Mouse (Mus musculus) thymus, adult 2 months (tissue): ENCODE results near the gene Usp47. TPM values are rescaled to one million over a fixed set of nuclear protein-coding genes. Genes with fewer than 3 reads are reported as not detected.

ENCODE experiments used
- DNase-seq: peaks from one replicate; pipeline ENCODE4 v3.0.0; 2021
- H3K27ac ChIP-seq: fragments of 200-500 bp; 2 replicates; pipeline ENCODE4 v1.5.1; 2012; ENCODE audit warnings: low read length, control low read depth; ENCODE audit not compliant: control insufficient read depth, insufficient read depth
- H3K27me3 ChIP-seq: fragments of 200-500 bp; 2 replicates; pipeline ENCODE4 v1.6.1; 2012; ENCODE audit warnings: mild to moderate bottlenecking, low read length, moderate library complexity, mixed read lengths; ENCODE audit not compliant: control insufficient read depth, insufficient read depth
- H3K36me3 ChIP-seq: fragments of 200-500 bp; 2 replicates; pipeline ENCODE4 v1.6.1; 2012; ENCODE audit warnings: mild to moderate bottlenecking, low read length, moderate library complexity; ENCODE audit not compliant: control insufficient read depth, insufficient read depth
- H3K4me1 ChIP-seq: fragments of 200-500 bp; replicated peaks from 2 replicates; pipeline ENCODE4 v1.6.1; 2012; ENCODE audit warnings: low read length; ENCODE audit not compliant: control insufficient read depth, insufficient read depth
- H3K4me3 ChIP-seq: fragments of 200-500 bp; 2 replicates; pipeline ENCODE4 v1.5.1; 2012; ENCODE audit warnings: mild to moderate bottlenecking, low read length, control low read depth, moderate library complexity; ENCODE audit not compliant: control insufficient read depth, insufficient read depth
- CTCF ChIP-seq: fragments of 200-500 bp; IDR thresholded peaks from 2 replicates; pipeline ENCODE4 v1.5.1; 2012; ENCODE audit warnings: mild to moderate bottlenecking, control low read depth, low read length, moderate library complexity, borderline replicate concordance; ENCODE audit not compliant: control insufficient read depth, poor library complexity, insufficient read depth; ENCODE audit errors: extremely low read depth
- POLR2A ChIP-seq: fragments of 200-500 bp; IDR thresholded peaks from 2 replicates; pipeline ENCODE4 v1.6.1; 2012; ENCODE audit warnings: mild to moderate bottlenecking, low read length, control low read depth, moderate library complexity; ENCODE audit not compliant: control insufficient read depth, poor library complexity, insufficient read depth; ENCODE audit errors: extremely low read depth
- WGBS: fragments of 180-500 bp; shearing (Covaris S2); methylation state at CpG from one replicate; pipeline ENCODE4 v1.1.7; 2018; 5-methylcytosine and 5-hydroxymethylcytosine counted together
- polyA plus RNA-seq: library from polyadenylated mRNA; depleted of rRNA; stranded (reverse); fragments of >200 nt; gene quantifications from 2 replicates; pipeline ENCODE4 v1.2.3, GENCODE M21; 2012; rRNA removed

Gene Usp47
- polyA plus RNA-seq, 1 experiment = 13.2 TPM

GRCm38 (mm10) chr7:112155194-112155593 is 131.9 kb downstream of the Usp47 start:
- DNase-seq = no peak
- TF ChIP-seq CTCF (no peak), POLR2A (no peak)
- no peaks in the 10 kb centered on the region for H3K4me1 ChIP-seq
- H3K27me3 ChIP-seq = peaks cover 11% of the 10 kb centered on the region
- WGBS = 70% methylated on average over 1 of the region's 1 CpGs
- no peak overlapping the region for H3K27ac ChIP-seq
- no peaks in the 10 kb centered on the region for H3K36me3 ChIP-seq
- H3K4me3 ChIP-seq = no peak overlapping the region

- no peak for TF ChIP-seq POLR2A
- no peak for TF ChIP-seq CTCF
- 33% methylated on average over 23 of the region's 23 CpGs for WGBS
- H3K4me3 ChIP-seq = no peak overlapping the region
- peaks cover 11% of the 10 kb centered on the region for H3K27me3 ChIP-seq
- DNase-seq = no peak
- no peak overlapping the region for H3K27ac ChIP-seq
- H3K36me3 ChIP-seq = no peaks in the 10 kb centered on the region
- no peaks in the 10 kb centered on the region for H3K4me1 ChIP-seq
Observed at GRCm38 (mm10) chr7:112157584-112158315, 134.4 kb downstream of the Usp47 start.

GRCm38 (mm10) chr7:112158316-112158741 is 135.0 kb downstream of the Usp47 start:
- peaks cover 11% of the 10 kb centered on the region for H3K27me3 ChIP-seq
- TF ChIP-seq POLR2A = no peak
- TF ChIP-seq CTCF = no peak
- no peak overlapping the region for H3K4me3 ChIP-seq
- WGBS = 7% methylated on average over 22 of the region's 23 CpGs
- H3K36me3 ChIP-seq = no peaks in the 10 kb centered on the region
- no peaks in the 10 kb centered on the region for H3K4me1 ChIP-seq
- DNase-seq = no peak
- H3K27ac ChIP-seq = no peak overlapping the region

- H3K27ac ChIP-seq = no peak within 1 kb of the TSS
- DNase-seq = no peak
- peaks cover 11% of the 10 kb centered on the region for H3K27me3 ChIP-seq
- no peak within 1 kb of the TSS for H3K4me3 ChIP-seq
- no peak for TF ChIP-seq CTCF
- TF ChIP-seq POLR2A = no peak
- H3K4me1 ChIP-seq = no peaks in the 10 kb centered on the region
- H3K36me3 ChIP-seq = no peaks in the 10 kb centered on the region
- 22% methylated on average over 21 of the region's 21 CpGs for WGBS
Observed at GRCm38 (mm10) chr7:112158942-112159341, 135.6 kb downstream of the Usp47 start, which contains the start of gene Dkk3. Gene Dkk3, minus strand, starts transcription at chr7:112159057.

- Histone ChIP-seq H3K27ac (no peak overlapping the region), H3K4me3 (no peak overlapping the region), H3K27me3 (peaks cover 11% of the 10 kb centered on the region), H3K36me3 (no peaks in the 10 kb centered on the region), H3K4me1 (no peaks in the 10 kb centered on the region)
- TF ChIP-seq CTCF (no peak), POLR2A (no peak)
- no peak for DNase-seq
- WGBS = 61% methylated on average over 6 of the region's 6 CpGs
Observed at GRCm38 (mm10) chr7:112159835-112160234, 136.5 kb downstream of the Usp47 start.

Other genes starting within 250 kb of the Usp47 start
- gene Galnt18, start 243.5 kb upstream of the Usp47 start, polyA plus RNA-seq = 10.8 and 13.6 TPM in 2 replicates
- 1.9 and 5.9 TPM in 2 replicates for gene Dkk3, start 135.6 kb downstream of the Usp47 start, polyA plus RNA-seq
- 3.5 TPM in 2 replicates for gene Mical2, start 202.4 kb downstream of the Usp47 start, polyA plus RNA-seq